Mouse (Mus musculus): Measurements from ENCODE around the gene Gm14124.
"Not testable (repeated sequence)": the region's sequence is repeated elsewhere in the genome, so short reads cannot be mapped to it uniquely, and the experiment has no call there.

Gene Gm14124

DNA sequence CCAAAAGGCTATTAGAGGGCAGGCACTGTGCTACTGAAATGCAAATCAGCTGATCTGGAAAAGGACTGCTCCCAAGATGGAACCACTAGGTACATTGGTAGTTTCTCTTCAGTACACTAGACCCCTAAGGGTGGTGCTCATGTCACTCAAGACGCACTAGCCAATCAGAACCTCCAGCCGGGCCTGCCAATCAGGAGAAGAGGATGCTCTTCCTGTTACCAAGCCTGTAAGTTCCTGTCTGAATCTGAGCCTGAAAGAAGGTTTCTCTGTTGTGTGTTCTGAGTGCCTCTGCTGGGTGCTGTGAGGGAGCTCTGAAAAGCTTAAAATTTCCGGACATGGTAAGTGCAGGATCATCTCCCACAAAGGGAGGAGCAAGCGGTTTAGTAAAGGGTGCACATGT lies at the start of gene Gm14124:
Gm14124 (plus strand) TSS at position 227 of the 400 bp plus-strand sequence.
- DNase-seq = not testable (repeated sequence)

DNA sequence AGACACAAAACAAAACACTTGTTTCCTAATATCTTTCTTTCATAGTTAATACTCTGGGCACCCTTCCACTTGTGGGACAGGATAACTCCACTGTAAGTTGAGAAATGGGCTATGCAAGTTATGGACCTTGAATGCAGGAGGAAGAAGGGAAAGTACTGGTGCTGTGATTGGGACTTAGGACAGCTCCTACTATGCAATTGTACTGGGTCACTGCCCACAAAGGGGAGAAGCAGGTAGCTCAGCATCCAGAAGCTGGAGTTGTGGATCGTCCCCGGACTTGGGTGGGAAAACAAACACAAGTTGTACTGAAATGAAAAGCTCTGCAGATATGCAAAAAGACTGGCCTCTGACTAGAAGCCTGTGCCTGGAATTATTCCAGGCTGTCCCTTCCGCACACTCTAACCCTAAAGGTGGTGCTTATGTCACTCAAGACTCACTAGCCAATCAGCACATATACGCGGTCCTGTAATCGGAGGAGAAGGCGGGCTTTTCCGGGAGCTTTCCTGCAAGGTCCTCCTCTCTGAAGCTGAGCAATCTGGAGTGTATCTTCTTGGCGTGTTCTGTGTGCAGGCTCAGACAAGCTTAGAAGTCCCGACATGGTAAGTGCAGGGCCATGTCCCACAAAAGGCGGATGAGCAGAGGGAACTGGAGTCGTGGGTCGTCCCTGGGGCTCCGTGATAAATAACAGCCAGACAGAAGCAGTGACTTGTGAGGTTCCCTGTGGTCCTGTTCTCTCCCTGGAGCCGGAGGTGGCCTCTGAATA lies 39.5 kb upstream of the Gm14124 start, which contains the start of gene Zfp937:
Zfp937 (plus strand) TSS at position 474 of the 763 bp plus-strand sequence.
- DNase-seq = peak; percentile 41 to 51

DNA sequence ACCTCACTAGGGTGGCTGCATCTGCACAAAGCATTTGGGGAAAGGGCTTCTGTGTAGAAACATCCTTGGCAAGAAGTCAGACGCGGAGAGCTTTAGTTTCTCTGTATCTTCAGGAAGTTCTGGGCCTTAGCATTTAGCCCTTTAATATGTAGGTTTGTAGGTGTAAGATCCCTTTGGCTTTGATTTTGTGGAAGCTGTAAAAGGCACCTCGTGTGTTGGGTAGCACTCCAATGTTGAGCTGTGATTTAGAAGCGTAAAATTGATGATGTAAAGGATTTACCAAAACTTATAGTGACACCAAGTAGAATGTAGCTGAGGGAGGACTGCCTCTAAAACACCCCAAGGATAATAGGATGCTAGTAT lies 39.0 kb upstream of the Gm14124 start:
- DNase-seq = not testable (repeated sequence)

DNA sequence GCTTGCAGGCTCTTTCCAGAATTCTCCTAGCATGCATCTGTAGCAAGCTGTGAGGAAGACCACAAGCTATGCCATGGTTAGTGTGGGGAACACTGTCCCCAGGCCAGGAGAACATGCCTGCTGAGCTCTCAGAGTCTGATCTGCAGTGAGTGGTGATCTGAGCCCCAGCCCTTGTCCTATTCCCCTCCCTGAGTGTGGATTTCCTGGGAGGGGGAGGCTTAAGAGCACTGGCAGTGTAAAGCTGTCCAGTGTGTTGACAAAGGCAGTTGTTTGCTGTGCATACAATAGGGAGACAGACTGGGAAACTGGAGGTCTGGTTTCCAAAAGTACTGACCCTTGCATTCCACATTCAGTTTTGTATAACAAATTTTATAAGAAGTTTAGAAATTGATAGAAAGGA lies 34.1 kb upstream of the Gm14124 start:
- not testable (repeated sequence) for DNase-seq

DNA sequence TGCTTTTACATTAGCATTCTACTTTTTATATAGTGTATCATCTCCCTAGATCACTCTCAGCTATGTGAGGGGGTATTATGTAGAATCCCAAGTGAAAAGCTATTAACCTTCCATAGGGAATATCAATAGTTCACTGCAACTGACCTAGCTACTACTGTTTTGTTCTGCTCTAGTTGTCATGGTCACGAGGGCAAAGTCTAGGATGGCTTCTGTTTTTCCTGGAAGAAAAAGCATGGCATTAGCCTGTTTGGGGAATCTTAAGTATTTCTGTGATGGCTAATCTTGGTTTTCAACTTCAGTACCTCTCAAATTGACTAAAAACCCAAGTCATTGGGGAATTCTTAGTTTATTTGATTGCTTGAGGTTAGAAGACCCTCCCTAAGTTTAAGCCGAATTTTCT lies 14.1 kb upstream of the Gm14124 start:
- no peak for DNase-seq

DNA sequence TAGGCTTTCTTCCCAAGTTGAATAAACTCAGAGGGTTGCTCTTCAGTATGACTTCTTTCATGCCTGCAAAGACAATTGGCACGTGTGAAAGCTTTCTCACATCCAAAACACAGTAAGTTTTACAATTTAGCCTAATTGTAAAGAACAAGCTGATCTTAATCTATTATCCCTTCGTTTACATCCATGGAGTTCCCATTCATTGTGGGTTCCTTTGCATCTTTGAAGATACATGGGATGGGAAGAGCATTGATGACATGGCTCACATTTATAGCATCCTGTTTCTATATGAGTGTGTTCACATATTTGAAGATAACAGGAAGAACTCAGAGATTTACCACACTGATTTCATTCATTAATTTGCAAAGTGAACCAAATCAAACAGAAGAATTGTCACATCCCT lies 1.8 kb upstream of the Gm14124 start, which contains the start of gene Gm21994:
Gm21994 (minus strand) TSS at position 101 of the 400 bp plus-strand sequence.
- not testable (repeated sequence) for DNase-seq

DNA sequence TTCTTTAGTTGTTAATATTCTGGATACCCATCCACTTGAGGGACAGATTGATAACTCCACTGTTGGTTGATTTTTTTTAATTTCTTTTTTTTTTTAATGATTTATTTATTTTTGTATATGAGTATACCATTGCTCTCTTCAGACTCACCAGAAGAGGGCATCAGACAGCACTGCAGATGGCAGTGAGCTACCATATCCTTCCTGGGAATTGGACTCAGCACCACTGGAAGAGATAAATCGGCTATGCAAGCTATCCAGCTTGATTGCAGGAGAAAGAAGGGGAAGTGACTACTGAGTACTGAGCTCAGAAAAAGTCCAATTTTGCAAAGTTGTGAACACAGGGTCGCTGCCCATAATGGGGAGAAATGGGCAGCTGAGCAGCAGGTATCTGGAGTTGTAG lies 456 bp upstream of the Gm14124 start:
- DNase-seq = not testable (repeated sequence)

DNA sequence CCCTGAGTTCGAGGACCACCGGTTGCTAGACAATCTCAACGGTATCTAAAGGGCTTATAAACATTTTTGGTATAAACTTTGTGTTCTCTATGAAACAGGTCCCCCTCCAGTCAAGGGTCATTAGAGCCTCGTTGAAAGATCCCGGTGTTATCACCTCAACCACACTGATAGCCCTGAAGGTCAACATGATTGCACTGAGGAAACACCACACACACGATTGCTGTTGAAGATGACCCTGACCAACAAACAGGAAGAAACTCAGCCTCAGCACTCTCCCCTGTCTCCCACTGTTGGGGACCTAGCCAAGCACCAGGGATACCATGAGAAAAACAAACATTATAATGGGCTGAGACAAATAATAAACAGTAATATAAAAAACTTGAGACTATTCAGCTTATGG lies 36.4 kb downstream of the Gm14124 start:
- DNase-seq = no peak

DNA sequence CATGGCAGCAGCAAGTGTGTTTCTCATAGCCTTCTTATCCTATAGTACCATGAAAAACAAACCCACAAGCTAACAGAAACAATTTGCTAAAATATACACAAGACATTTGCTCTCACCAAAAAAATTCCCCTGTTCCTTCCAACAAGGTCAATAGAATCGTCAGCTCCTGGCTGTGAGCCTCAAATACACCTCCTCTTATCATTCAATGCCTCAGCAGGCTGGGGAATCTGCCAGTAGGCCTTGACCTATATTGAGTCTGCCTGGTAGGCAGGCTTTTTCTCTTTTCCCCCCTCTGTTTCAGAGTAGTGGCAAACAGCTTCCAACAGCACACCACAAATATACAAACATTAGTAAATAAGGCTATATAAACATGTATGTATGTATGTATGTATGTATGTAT lies 41.8 kb downstream of the Gm14124 start:
- no peak for DNase-seq

DNA sequence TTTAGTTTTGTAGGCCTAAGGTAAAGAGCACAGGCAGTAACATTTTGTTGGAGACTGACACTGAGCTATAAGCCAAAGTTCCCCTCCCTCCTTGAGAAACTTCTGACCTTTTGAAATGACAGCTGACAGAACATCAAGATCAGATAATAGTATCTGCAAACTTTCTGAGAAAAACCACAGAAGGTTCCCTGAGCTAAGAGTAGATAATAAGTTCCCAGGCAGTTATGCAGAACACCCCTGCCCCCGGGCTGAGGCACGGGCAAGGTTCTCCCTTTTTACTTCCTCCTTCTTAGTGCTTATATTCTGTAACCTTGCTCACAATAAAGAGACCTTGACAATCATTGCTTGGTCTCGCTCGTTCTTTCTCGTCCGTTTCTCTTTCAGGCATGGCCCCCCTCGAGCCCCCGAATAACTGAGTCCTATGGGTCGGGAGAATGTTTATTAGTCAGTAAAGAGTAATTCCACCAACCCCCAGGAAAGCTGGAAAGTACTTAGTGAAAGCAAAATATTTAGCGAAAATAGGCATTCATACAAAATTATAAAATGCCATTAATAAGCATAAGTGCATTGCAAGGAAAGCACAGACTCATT lies 50.0 kb downstream of the Gm14124 start:
- DNase-seq = peak; percentile 7 to 30

DNA sequence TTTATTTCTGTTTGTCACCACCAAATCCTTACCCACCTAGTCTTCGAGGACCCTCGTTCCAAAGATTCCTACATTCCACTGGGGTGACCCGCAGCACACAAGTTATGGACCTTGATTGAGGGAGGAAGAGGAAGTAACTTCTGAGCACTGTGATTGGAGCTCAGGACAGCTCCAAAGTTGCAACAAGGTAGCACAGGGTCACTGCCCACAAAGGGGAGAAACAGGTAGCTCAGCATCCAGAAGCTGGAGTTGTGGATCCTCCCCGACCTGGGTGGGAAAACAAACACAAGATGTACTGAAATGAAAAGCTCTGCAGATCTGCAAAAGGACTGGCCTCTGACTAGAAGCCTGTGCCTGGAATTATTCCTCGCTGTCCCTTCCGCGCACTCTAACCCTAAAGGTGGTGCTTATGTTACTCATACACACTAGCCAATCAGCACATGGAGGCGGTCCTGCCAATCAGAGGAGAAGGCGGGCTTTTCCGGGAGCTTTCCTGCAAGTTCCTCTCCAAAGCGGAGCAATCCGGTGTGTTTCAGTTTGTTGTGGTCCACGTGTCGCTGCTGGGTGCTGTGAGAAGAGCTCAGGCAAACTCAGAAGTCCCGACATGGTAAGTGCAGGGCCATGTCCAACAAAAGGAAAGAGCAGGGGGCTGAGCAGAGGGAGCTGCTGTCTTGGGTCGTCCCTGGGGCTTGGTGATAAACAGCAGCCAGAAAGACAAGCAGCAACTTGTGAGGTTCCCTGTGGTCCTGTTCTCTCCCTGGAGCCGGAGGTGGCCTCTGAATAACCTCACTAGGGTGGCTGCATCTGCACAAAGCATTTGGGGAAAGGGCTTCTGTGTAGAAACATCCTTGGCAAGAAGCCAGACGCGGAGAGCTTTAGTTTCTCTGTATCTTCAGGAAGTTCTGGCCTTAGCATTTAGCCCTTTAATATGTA lies 53.9 kb downstream of the Gm14124 start:
- peak; percentile 84 to 86 for DNase-seq

DNA sequence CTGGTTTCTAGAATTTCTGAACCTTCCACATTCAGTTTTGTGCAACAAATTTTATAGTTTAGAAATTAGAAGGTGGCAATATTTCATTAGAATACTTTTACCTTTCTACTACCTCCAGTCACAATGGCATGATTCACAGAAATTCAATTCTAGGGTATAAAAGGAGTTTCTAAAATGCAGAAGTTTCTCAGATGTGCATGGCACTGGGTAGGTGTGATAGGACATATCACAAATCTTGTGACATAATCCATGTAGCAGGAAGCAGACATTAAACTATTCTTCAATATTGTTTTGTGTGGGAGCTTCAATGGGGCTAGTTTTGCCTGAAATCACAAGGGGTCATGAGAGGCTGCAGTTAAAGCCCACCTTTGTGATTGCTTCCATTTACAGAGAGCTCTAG lies 58.8 kb downstream of the Gm14124 start:
- no peak for DNase-seq

DNA sequence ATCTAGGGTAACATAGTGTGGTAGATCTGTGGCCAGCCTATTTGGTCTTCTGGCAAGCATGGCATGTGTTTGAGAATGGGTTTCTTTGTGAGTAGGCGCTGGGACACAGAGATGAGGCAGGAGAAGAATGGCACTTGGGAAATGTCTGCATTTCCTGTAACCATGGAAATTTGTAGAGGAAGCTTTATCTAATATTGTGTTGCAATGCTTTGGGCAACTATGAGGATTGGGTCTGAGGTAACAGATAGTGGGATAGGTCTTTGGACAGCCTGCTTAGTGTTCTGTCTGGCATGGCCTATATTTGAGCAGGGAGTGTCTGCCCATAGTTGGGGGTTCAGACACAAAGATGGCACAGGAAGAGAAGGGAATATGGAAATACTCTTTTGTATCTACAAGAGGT lies 61.7 kb downstream of the Gm14124 start:
- no peak for DNase-seq

Measured in thymus, postnatal 36 days (tissue).